Mouse (Mus musculus): ENCODE data around the gene Map3k20. TPM values are rescaled to one million over a fixed set of nuclear protein-coding genes. Genes with fewer than 3 reads are reported as not detected.

The Map3k20 gene
- polyA plus RNA-seq, 1 experiment from 2014 or later, result 43.9 TPM

GRCm38 (mm10) chr2:72361572-72361971, 76.1 kb downstream of the Map3k20 start:
- Histone ChIP-seq H3K27ac (replicated peaks) (peak overlapping the region; percentile 49), H3K9me3 (no peaks in the 10 kb centered on the region)

GRCm38 (mm10) chr2:72363449-72363848, 78.0 kb downstream of the Map3k20 start:
- 93% methylated on average over 1 of the region's 1 CpGs for WGBS
- Histone ChIP-seq H3K27ac (replicated peaks) (no peak overlapping the region), H3K36me3 (peaks cover 10% of the 10 kb centered on the region; the same call in 1 of the 2 replicates), H3K4me1 (peaks cover 65% of the 10 kb centered on the region), H3K4me3 (no peak overlapping the region), H3K9ac (no peak overlapping the region), H3K27me3 (replicated peaks) (no peaks in the 10 kb centered on the region), H3K4me2 (no peak overlapping the region), H3K9me3 (no peaks in the 10 kb centered on the region)
- ATAC-seq (ENCODE audit: extremely low read depth, insufficient number of reproducible peaks, low FRiP score, low TSS enrichment), result no peak

More at GRCm38 (mm10) chr2:72361572-72361971, 76.1 kb downstream of the Map3k20 start:
- Histone ChIP-seq H3K9ac (no peak overlapping the region), H3K4me2 (no peak overlapping the region), H3K27me3 (replicated peaks) (no peaks in the 10 kb centered on the region), H3K4me3 (no peak overlapping the region), H3K4me1 (peaks cover 58% of the 10 kb centered on the region), H3K36me3 (peaks cover 17% of the 10 kb centered on the region)
- no peak for ATAC-seq (ENCODE audit: extremely low read depth, insufficient number of reproducible peaks, low FRiP score, low TSS enrichment)
- 48% methylated on average over 3 of the region's 3 CpGs for WGBS

- WGBS, result 30% methylated on average over 7 of the region's 7 CpGs
- no peak overlapping the region for H3K4me3 ChIP-seq
- ATAC-seq (ENCODE audit: extremely low read depth, insufficient number of reproducible peaks, low FRiP score, low TSS enrichment), result no peak
- no peaks in the 10 kb centered on the region for H3K9me3 ChIP-seq
- H3K36me3 ChIP-seq, result peaks cover 17% of the 10 kb centered on the region
- H3K27me3 ChIP-seq (replicated peaks), result no peaks in the 10 kb centered on the region
- H3K4me1 ChIP-seq, result peaks cover 61% of the 10 kb centered on the region
- H3K4me2 ChIP-seq, result no peak overlapping the region
- 0 out of 2 replicates have a peak overlapping the region, but pooled peaks have one; percentile 3 for H3K27ac ChIP-seq (replicated peaks)
- no peak overlapping the region for H3K9ac ChIP-seq
These were observed 80.5 kb downstream of the Map3k20 start for GRCm38 (mm10) chr2:72365930-72366329.

GRCm38 (mm10) chr2:72366503-72366902, 81.1 kb downstream of the Map3k20 start:
- Histone ChIP-seq H3K9ac (no peak overlapping the region), H3K27ac (replicated peaks) (0 out of 2 replicates have a peak overlapping the region, but pooled peaks have one; percentile 3), H3K27me3 (replicated peaks) (no peaks in the 10 kb centered on the region), H3K4me1 (peaks cover 58% of the 10 kb centered on the region), H3K4me3 (no peak overlapping the region), H3K9me3 (no peaks in the 10 kb centered on the region), H3K4me2 (no peak overlapping the region), H3K36me3 (peaks cover 22% of the 10 kb centered on the region)
- no peak for ATAC-seq (ENCODE audit: extremely low read depth, insufficient number of reproducible peaks, low FRiP score, low TSS enrichment)
- WGBS, result 75% methylated on average over 5 of the region's 5 CpGs

- H3K27ac ChIP-seq (replicated peaks), result 0 out of 2 replicates have a peak overlapping the region, but pooled peaks have one; percentile 92
- no peak overlapping the region for H3K9ac ChIP-seq
- H3K9me3 ChIP-seq, result no peaks in the 10 kb centered on the region
- H3K36me3 ChIP-seq, result peaks cover 36% of the 10 kb centered on the region
- H3K4me2 ChIP-seq, result no peak overlapping the region
- H3K4me1 ChIP-seq, result peaks cover 61% of the 10 kb centered on the region
- no peaks in the 10 kb centered on the region for H3K27me3 ChIP-seq (replicated peaks)
- ATAC-seq (ENCODE audit: extremely low read depth, insufficient number of reproducible peaks, low FRiP score, low TSS enrichment), result no peak
- H3K4me3 ChIP-seq, result no peak overlapping the region
- 85% methylated on average over 5 of the region's 5 CpGs for WGBS
These were observed 82.4 kb downstream of the Map3k20 start for GRCm38 (mm10) chr2:72367850-72368249.

GRCm38 (mm10) chr2:72369140-72369600, 83.7 kb downstream of the Map3k20 start:
- Histone ChIP-seq H3K9ac (peak overlapping the region; percentile 69), H3K4me3 (no peak overlapping the region), H3K4me2 (peak overlapping the region; percentile 54), H3K4me1 (peaks cover 49% of the 10 kb centered on the region), H3K9me3 (no peaks in the 10 kb centered on the region), H3K27me3 (replicated peaks) (no peaks in the 10 kb centered on the region), H3K27ac (replicated peaks) (peak overlapping the region; percentile 92), H3K36me3 (peaks cover 49% of the 10 kb centered on the region)
- WGBS, result 9% methylated on average over 6 of the region's 6 CpGs
- ATAC-seq (ENCODE audit: extremely low read depth, insufficient number of reproducible peaks, low FRiP score, low TSS enrichment), result no peak

- no peak overlapping the region for H3K4me2 ChIP-seq
- H3K4me1 ChIP-seq, result peaks cover 40% of the 10 kb centered on the region
- WGBS, result 85% methylated on average over 13 of the region's 13 CpGs
- no peak overlapping the region for H3K9ac ChIP-seq
- no peak overlapping the region for H3K4me3 ChIP-seq
- H3K27me3 ChIP-seq (replicated peaks), result no peaks in the 10 kb centered on the region
- H3K27ac ChIP-seq (replicated peaks), result no peak overlapping the region
- no peak for ATAC-seq (ENCODE audit: extremely low read depth, insufficient number of reproducible peaks, low FRiP score, low TSS enrichment)
- peaks cover 69% of the 10 kb centered on the region for H3K36me3 ChIP-seq
- H3K9me3 ChIP-seq, result no peaks in the 10 kb centered on the region
These were observed 86.7 kb downstream of the Map3k20 start for GRCm38 (mm10) chr2:72372136-72372535.

GRCm38 (mm10) chr2:72374076-72374475, 88.6 kb downstream of the Map3k20 start:
- no peaks in the 10 kb centered on the region for H3K9me3 ChIP-seq
- peaks cover 28% of the 10 kb centered on the region for H3K4me1 ChIP-seq
- H3K9ac ChIP-seq, result no peak overlapping the region
- H3K4me2 ChIP-seq, result no peak overlapping the region
- no peak overlapping the region for H3K27ac ChIP-seq (replicated peaks)
- H3K27me3 ChIP-seq (replicated peaks), result no peaks in the 10 kb centered on the region
- no peak for ATAC-seq (ENCODE audit: extremely low read depth, insufficient number of reproducible peaks, low FRiP score, low TSS enrichment)
- H3K4me3 ChIP-seq, result no peak overlapping the region
- WGBS, result 71% methylated on average over 3 of the region's 3 CpGs
- peaks cover 78% of the 10 kb centered on the region for H3K36me3 ChIP-seq

- Histone ChIP-seq H3K4me2 (no peak overlapping the region), H3K4me1 (peaks cover 19% of the 10 kb centered on the region), H3K27ac (replicated peaks) (peak overlapping the region; percentile 46), H3K36me3 (peaks cover 86% of the 10 kb centered on the region), H3K9ac (peak overlapping the region; percentile 2), H3K9me3 (no peaks in the 10 kb centered on the region), H3K27me3 (replicated peaks) (no peaks in the 10 kb centered on the region), H3K4me3 (no peak overlapping the region)
- WGBS, result 77% methylated on average over 3 of the region's 3 CpGs
- no peak for ATAC-seq (ENCODE audit: extremely low read depth, insufficient number of reproducible peaks, low FRiP score, low TSS enrichment)
These were observed 90.4 kb downstream of the Map3k20 start for GRCm38 (mm10) chr2:72375877-72376276.

GRCm38 (mm10) chr2:72376946-72377345, 91.5 kb downstream of the Map3k20 start:
- peaks cover 18% of the 10 kb centered on the region for H3K4me1 ChIP-seq
- H3K27me3 ChIP-seq (replicated peaks), result no peaks in the 10 kb centered on the region
- H3K36me3 ChIP-seq, result peaks cover 78% of the 10 kb centered on the region
- no peak overlapping the region for H3K4me2 ChIP-seq
- no peak overlapping the region for H3K27ac ChIP-seq (replicated peaks)
- H3K9me3 ChIP-seq, result no peaks in the 10 kb centered on the region
- no peak overlapping the region for H3K4me3 ChIP-seq
- 90% methylated on average over 5 of the region's 5 CpGs for WGBS
- ATAC-seq (ENCODE audit: extremely low read depth, insufficient number of reproducible peaks, low FRiP score, low TSS enrichment), result no peak
- no peak overlapping the region for H3K9ac ChIP-seq

GRCm38 (mm10) chr2:72379425-72379824, 94.0 kb downstream of the Map3k20 start:
- H3K9ac ChIP-seq, result no peak overlapping the region
- no peaks in the 10 kb centered on the region for H3K9me3 ChIP-seq
- WGBS, result 88% methylated on average over 11 of the region's 11 CpGs
- ATAC-seq (ENCODE audit: extremely low read depth, insufficient number of reproducible peaks, low FRiP score, low TSS enrichment), result no peak
- no peak overlapping the region for H3K4me3 ChIP-seq
- H3K27ac ChIP-seq (replicated peaks), result no peak overlapping the region
- H3K27me3 ChIP-seq (replicated peaks), result no peaks in the 10 kb centered on the region
- no peak overlapping the region for H3K4me2 ChIP-seq
- peaks cover 72% of the 10 kb centered on the region for H3K36me3 ChIP-seq
- H3K4me1 ChIP-seq, result peaks cover 26% of the 10 kb centered on the region

- H3K27me3 ChIP-seq (replicated peaks), result no peaks in the 10 kb centered on the region
- WGBS, result 63% methylated on average over 6 of the region's 6 CpGs
- peak overlapping the region; percentile 1; the same call in 1 of the 2 replicates for H3K9ac ChIP-seq
- no peak overlapping the region for H3K27ac ChIP-seq (replicated peaks)
- no peak overlapping the region for H3K4me3 ChIP-seq
- peaks cover 67% of the 10 kb centered on the region for H3K36me3 ChIP-seq
- H3K4me2 ChIP-seq, result no peak overlapping the region
- ATAC-seq (ENCODE audit: extremely low read depth, insufficient number of reproducible peaks, low FRiP score, low TSS enrichment), result no peak
- no peaks in the 10 kb centered on the region for H3K9me3 ChIP-seq
- H3K4me1 ChIP-seq, result peaks cover 16% of the 10 kb centered on the region
These were observed 97.2 kb downstream of the Map3k20 start for GRCm38 (mm10) chr2:72382662-72383061.
